Mouse (Mus musculus): ENCODE data around the gene Zfp988. TPM values are rescaled to one million over a fixed set of nuclear protein-coding genes. Genes with fewer than 3 reads are reported as not detected.
"Not testable (repeated sequence)": the region's sequence is repeated elsewhere in the genome, so short reads cannot be mapped to it uniquely, and the experiment has no call there.

Gene Zfp988
- 0.09 and 0.13 TPM in 2 replicates for polyA plus RNA-seq (2015; fragmentation: Nextera tagmentation; extraction: Ambion mirVana)

DNA sequence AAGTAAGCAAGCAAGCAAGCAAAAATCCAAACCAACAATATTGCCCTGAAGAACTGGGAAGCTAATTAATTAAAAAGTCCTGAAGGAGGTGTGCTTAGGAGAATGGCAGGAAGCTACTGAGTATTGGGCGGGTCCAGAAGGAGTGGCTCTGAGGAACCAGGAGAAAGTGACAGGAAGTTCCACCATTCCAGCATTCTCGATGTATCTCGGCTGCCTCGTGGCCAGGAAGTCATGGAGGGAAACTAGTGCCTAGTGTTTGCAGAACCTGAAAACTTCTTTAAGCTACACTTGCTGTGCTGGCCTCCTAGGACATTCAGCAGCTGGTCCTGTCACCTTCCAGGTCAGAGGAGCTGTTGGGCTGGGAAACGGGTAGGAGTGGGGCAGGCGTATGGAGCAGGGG lies at the start of gene Zfp988:
TSS of gene Zfp988 (plus strand) at position 239 of the 400 bp plus-strand sequence.
- H3K4me3 ChIP-seq; H3K36me3 ChIP-seq (replicated peaks); H3K27me3 ChIP-seq (replicated peaks); H3K9ac ChIP-seq; ATAC-seq (replicated peaks); H3K4me2 ChIP-seq; H3K4me1 ChIP-seq; H3K27ac ChIP-seq: not testable (repeated sequence)
- peaks cover 12% of the 10 kb centered on the region for H3K9me3 ChIP-seq
- WGBS: 90% methylated on average over 6 of the region's 6 CpGs

DNA sequence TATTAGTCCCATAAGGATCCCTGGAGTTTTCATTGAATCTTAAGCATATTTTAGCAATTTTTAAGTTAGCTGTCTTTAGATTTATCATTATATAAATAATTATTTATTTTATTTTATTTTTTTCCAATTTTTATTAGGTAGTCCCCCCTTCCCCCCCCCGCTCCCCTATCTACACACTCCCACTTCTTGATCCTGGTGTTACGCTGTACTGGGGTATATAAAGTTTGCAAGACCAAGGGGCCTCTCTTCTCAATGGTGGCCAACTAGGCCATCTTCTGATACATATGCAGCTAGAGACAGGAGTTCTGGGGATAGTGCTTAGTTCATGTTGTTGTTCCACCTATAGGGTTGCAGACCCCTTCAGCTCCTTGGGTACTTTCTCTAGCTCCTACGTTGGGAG lies 42.8 kb upstream of the Zfp988 start:
- not testable (repeated sequence) for ATAC-seq (replicated peaks); H3K27ac ChIP-seq; H3K36me3 ChIP-seq (replicated peaks); H3K4me1 ChIP-seq; H3K27me3 ChIP-seq (replicated peaks); H3K9ac ChIP-seq; H3K4me2 ChIP-seq; H3K4me3 ChIP-seq
- 91% methylated on average over 2 of the region's 3 CpGs for WGBS
- peaks cover 23% of the 10 kb centered on the region for H3K9me3 ChIP-seq

DNA sequence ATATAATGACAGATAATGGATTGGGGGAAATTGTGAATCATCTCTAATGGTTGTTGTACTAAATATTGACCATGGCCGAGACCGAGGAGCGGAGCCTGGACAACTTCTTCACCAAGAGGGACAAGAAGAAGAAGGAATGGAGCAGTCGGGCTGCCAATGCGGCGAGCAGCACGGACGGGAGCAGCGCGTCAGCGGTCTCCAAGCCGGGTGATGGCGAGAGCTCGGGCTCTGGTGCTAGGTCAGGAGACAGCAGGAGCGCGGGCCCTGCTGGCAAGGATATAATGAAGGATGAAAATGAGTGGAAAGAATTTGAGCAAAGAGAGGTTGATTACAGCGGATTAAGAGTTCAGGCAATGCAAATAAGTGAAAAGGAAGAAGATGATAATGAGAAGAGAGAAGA lies 38.2 kb upstream of the Zfp988 start:
- H3K4me3 ChIP-seq; H3K27me3 ChIP-seq (replicated peaks); H3K4me2 ChIP-seq; H3K9ac ChIP-seq; H3K27ac ChIP-seq; H3K36me3 ChIP-seq (replicated peaks); H3K4me1 ChIP-seq; ATAC-seq (replicated peaks): not testable (repeated sequence)
- WGBS: 90% methylated on average over 17 of the region's 17 CpGs
- H3K9me3 ChIP-seq: peaks cover 27% of the 10 kb centered on the region

DNA sequence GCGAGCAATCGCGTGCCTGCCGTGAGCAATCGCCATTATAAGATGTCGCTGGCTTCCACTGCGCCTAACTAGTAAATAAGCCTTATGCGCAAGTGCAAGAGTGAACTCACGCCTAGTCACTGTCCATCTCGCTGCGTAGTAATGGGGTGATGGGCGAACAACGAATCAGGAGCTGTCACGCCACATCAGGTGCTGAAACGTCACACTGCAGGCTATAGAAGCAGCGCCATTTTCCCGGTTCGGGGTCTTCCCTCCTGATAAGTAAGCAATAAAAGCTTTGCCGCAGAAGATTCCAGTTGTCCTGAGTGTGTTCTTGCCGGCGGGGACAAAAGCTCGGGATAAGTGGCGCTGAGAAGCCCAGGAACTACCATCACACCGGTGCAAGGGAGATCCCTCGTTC lies 36.7 kb upstream of the Zfp988 start:
- not testable (repeated sequence) for H3K27ac ChIP-seq; H3K9ac ChIP-seq; H3K4me1 ChIP-seq; ATAC-seq (replicated peaks); H3K4me3 ChIP-seq; H3K4me2 ChIP-seq; H3K27me3 ChIP-seq (replicated peaks); H3K36me3 ChIP-seq (replicated peaks)
- 87% methylated on average over 25 of the region's 25 CpGs for WGBS
- H3K9me3 ChIP-seq: peaks cover 36% of the 10 kb centered on the region

DNA sequence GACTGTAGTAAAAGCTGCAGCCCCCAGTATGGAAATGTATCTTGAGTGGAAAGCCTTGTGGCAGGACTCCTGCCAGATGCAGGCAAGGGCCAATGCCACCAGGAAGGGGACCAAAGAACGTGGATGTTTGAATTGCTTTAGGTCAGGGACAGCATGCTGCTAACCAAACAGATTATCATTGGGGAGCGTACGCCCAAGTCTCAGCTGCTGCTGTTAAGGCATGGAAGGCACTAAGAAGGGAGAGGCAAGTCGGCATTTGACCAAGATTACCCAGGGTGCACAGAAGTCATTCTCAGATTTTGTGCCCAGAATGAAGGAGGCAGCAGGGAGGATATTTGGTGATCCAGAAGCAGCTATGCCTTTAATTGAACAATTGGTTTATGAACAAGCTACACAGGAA lies 35.4 kb upstream of the Zfp988 start:
- not testable (repeated sequence) for H3K27ac ChIP-seq; H3K36me3 ChIP-seq (replicated peaks); ATAC-seq (replicated peaks); H3K9ac ChIP-seq; H3K4me2 ChIP-seq; H3K4me3 ChIP-seq; H3K4me1 ChIP-seq; H3K27me3 ChIP-seq (replicated peaks)
- peaks cover 45% of the 10 kb centered on the region for H3K9me3 ChIP-seq
- 85% methylated on average over 4 of the region's 4 CpGs for WGBS

DNA sequence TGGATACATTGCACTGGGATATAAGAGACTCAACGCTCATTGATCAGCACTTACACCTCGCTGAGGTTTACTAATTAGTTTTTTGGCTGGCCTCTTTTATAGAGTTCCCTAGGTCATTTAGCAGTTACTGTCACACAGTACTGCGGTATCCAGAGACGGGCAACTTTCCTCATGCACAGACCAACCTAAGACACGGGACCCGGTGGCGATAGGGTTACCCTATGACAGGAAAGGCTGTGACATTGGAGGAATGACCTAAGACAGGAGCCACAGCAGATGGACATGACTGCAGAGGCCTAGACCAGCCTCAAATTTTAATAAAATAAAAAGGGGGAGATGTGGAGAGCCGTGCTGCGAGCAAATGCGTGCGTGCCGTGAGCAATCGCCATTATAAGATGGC lies 33.9 kb upstream of the Zfp988 start:
- not testable (repeated sequence) for H3K36me3 ChIP-seq (replicated peaks); H3K4me2 ChIP-seq; H3K4me1 ChIP-seq; ATAC-seq (replicated peaks); H3K9ac ChIP-seq; H3K27ac ChIP-seq; H3K4me3 ChIP-seq; H3K27me3 ChIP-seq (replicated peaks)
- 88% methylated on average over 13 of the region's 13 CpGs for WGBS
- H3K9me3 ChIP-seq: peaks cover 51% of the 10 kb centered on the region

DNA sequence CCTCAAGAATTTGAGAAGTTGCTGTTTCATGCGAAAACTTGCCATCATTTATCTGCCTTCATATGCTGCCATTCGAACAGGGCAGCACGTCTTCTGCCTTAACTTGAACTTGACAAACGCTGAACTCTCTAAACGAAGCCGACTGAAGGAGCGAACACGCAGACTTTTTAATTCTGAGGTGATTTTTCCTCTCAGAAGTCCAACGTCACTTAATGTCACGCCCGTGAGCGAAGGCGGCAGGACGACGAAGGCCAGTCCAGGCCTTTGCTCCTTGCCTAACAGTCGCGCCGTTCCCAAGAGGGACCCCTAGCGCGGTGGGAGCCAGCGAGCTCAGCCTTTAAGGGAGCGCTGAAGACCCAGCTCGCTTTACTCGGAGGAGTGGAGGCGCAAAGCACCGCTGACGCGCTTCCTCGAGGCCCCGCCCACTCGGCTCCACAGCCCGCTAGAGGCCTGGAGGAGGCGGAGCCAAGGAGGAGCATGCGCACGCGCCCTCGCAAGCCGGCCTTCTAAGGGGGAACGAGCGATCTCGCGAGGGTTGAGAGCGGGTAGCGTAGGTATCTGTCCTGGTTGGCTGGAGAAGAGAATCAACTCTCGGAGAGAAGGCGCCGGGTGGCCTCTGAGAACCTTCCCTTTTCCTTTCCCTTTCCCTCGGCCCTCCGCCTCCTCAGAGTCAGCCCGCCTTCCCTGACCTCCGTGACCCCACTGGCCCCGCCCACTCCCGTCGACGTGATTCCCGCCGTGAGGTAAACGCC lies 30.3 kb upstream of the Zfp988 start:
- ATAC-seq (replicated peaks); H3K9ac ChIP-seq; H3K4me1 ChIP-seq; H3K36me3 ChIP-seq (replicated peaks); H3K27ac ChIP-seq; H3K27me3 ChIP-seq (replicated peaks): not testable (repeated sequence)
- Histone ChIP-seq H3K4me3 (peak overlapping the region; percentile 12; the same call in 1 of the 2 replicates), H3K9me3 (peaks cover 35% of the 10 kb centered on the region), H3K4me2 (peak overlapping the region; percentile 32)
- WGBS: 38% methylated on average over 58 of the region's 58 CpGs

DNA sequence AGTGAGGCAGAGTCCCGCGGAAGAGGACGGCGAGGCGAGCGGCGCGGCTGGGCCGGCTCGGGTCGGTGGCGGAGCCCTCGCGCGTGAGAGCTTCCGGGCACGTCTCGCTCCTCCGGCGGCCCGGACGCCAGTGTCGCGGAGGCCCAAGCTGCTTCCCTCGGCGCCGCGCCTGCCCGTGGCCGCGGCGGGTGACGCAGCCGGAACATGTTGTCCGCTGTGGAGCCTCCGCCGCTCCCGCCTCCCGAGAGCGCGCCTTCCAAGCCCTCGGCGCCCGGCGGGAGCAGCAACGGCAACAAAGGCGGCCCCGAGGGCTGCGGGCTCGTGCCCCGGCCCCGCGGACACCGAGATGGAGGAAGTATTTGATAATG lies 29.7 kb upstream of the Zfp988 start:
- peaks cover 33% of the 10 kb centered on the region for H3K9me3 ChIP-seq
- not testable (repeated sequence) for H3K36me3 ChIP-seq (replicated peaks); H3K4me1 ChIP-seq; H3K27ac ChIP-seq; ATAC-seq (replicated peaks); H3K27me3 ChIP-seq (replicated peaks); H3K9ac ChIP-seq
- WGBS: 27% methylated on average over 54 of the region's 54 CpGs
- H3K4me3 ChIP-seq: peak overlapping the region; percentile 12; the same call in 1 of the 2 replicates
- H3K4me2 ChIP-seq: peak overlapping the region; percentile 32

DNA sequence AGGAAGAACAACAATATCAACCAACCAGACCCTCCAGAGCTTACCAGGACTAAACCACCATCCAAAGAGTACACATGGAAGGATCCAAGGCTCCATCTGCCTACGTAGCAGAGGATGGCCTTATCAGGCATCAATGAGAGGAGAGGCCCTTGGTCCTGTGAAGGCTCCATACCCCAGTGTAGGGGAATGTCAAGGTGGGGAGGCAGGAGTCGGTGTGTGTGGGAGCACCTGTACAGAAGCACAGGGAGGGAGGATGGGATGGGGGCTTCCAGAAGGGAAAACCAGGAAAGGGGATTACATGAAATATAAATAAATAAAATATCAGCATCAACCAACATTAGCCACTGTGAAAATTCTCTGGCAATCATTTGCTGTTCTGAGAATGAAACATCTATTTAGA lies 25.1 kb upstream of the Zfp988 start:
- H3K4me3 ChIP-seq; H3K27ac ChIP-seq; H3K4me2 ChIP-seq; H3K9ac ChIP-seq; H3K9me3 ChIP-seq; H3K4me1 ChIP-seq; H3K36me3 ChIP-seq (replicated peaks); ATAC-seq (replicated peaks); H3K27me3 ChIP-seq (replicated peaks): not testable (repeated sequence)
- 73% methylated on average over 2 of the region's 2 CpGs for WGBS

DNA sequence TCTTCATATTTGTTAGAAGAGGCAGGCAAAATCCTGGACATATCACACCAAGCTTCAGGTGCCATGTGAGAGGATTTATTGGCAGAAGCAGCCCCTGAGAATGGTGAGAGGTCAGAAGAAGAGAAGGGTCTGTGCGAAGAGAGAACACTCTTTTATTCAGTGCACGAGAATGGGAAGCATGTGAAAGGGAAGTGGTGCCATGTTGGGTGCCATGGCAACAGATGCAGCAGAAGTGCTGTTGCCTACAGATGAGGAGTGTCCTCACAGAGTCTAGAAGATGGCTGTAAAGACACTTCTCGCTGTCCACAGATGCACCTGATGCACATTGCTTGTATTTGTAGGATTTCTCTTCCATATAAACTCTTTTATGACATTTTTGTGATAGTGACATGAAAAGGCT lies 6.9 kb upstream of the Zfp988 start:
- not testable (repeated sequence) for H3K4me3 ChIP-seq; H3K27ac ChIP-seq; H3K9ac ChIP-seq; H3K27me3 ChIP-seq (replicated peaks); H3K4me2 ChIP-seq; H3K36me3 ChIP-seq (replicated peaks); ATAC-seq (replicated peaks); H3K4me1 ChIP-seq
- peaks cover 17% of the 10 kb centered on the region for H3K9me3 ChIP-seq
- 74% methylated on average over 3 of the region's 3 CpGs for WGBS

DNA sequence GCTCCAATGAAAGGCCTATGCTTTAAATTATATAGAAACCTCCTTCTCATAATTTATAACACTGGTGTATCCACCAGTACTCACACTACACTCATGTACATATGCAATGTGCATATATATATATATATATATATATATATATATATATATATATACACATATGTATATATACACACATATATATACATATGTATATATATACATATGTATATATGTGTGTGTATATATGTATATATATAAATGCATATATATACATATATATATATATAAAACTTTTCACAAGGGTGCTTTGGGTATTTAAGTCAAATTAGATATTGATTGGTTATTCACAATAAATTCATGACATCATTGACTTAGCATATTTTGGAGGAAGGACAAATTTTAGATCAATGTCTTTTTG lies 3.1 kb upstream of the Zfp988 start:
- H3K4me1 ChIP-seq; H3K36me3 ChIP-seq (replicated peaks); H3K4me3 ChIP-seq; H3K27ac ChIP-seq; ATAC-seq (replicated peaks); H3K9ac ChIP-seq; H3K27me3 ChIP-seq (replicated peaks); H3K4me2 ChIP-seq: not testable (repeated sequence)
- peaks cover 17% of the 10 kb centered on the region for H3K9me3 ChIP-seq

DNA sequence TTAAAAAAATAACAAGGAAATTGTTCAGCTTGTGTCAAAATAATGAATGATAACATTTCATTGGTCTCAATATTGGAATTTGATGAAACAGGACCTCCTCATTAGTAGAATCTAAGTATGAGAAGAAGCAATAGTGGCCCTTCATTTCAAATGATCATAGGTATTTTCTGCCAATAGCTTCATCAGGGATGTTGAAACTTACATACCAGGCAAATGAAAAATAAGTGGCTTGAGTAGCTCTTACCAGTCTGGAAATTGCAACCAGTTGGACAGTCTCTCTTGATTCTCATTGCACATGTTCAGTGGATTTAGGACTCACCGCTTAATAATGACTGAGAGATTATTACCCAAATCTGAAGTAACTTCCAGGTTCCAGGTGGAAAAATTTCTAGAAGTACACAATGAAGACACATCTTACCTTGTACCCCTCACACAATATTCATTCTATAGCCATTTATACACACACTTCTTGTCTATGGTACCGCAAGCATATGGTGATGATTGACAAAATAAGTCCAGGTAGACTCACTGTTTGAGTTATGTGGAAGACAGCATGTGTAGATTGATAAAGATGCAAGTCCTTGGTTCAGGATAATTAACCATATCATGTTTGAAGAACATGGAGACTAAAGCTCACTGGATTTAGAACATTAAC lies 29.7 kb downstream of the Zfp988 start:
- H3K9me3 ChIP-seq: peaks cover 61% of the 10 kb centered on the region
- H3K4me2 ChIP-seq; H3K36me3 ChIP-seq (replicated peaks); H3K4me1 ChIP-seq; H3K9ac ChIP-seq; ATAC-seq (replicated peaks); H3K27ac ChIP-seq; H3K4me3 ChIP-seq; H3K27me3 ChIP-seq (replicated peaks): not testable (repeated sequence)
- WGBS: 89% methylated on average over 2 of the region's 2 CpGs

All from midbrain, embryonic 15.5 days (tissue).